Mouse (Mus musculus) T-helper 2 cell (primary cell): Measurements from ENCODE around the gene Gm21870.
"Not testable (repeated sequence)": the region's sequence is repeated elsewhere in the genome, so short reads cannot be mapped to it uniquely, and the experiment has no call there.

Source experiments
- in situ Hi-C: fragments of 300-600 bp; cut with MboI, MseI; formaldehyde crosslinking; loops from one replicate; pipeline ENCODE4 v1.15.1; 2025; ENCODE audit warnings: high pct_unique_total_duplicates

Gene Gm21870

DNA sequence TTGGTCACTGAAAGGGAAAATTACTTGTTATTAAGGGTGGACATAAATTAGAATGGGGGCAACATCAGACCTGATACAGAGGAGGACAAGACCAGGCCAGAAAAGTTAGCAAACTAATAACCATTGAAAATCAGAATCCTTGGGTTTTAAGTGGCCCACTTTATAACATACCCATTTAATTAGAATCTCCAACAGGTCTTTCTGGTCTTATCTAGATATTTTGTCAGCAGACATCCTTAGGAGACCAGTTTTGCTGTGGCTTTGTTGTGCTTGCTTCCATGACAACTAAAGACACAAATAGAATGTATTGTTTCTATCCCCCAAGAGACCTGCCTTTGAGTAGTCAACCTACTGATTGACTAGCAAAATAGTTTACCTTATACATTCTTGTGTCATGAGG is at the start of gene Gm21870:
Gm21870 (minus strand) TSS at position 101 of the 400 bp plus-strand sequence.
- in situ Hi-C loops, result loop anchor here (25.0 kb wide), 5 partner anchors 201 to 1724 kb away; partner anchors contain the start of gene Btbd35f5

DNA sequence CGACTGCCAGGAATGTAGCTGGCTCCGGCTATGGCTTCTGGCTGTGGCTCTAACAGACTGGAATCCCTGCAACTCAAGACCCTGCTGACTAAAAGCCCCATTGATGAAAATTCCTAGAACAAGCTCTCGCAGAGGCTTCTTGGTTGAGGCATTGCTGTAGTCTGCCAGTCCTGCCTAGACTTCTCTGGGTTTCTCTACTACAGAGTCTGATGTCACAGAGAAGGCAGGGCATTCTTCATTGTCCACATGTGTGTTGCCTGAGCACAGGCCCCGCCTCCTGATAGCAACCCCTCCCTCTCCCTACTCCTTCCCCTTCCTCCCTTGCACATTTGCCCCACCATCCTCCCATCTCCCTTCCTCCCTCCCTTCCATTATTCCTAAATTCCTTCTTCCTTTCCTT is 30.2 kb downstream of the Gm21870 start, which contains the start of gene Btbd35f6:
Btbd35f6 (minus strand) TSS at position 101 of the 400 bp plus-strand sequence.
- in situ Hi-C loops, result not testable (repeated sequence)
